ENCODE assay signal across 16 mouse cellular contexts in the genomic region with DNA sequence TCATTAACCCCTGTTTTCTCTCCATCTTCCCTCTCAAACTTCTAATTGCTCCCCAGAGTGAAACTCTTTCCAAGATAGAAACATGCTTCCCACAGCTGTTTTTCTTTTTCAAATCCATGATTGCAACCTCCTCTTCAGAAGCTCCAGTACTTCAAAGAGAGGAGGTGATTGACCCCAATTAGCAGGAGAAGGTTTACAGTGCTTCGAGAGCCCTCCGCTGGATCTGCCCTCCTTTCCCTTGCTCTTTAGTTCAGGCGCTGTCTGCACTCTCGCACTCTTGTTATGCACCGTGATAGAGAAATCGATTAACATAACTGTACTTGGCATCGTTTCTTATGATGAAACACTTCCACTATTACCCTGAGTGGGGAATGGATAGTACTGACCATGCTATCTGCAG.
DNase-seq lines count a peak whose midpoint lies in the region; ATAC-seq lines count a peak whose summit lies in the region.
"Had no signal": no experiment of that assay in that cellular context is flagged by ENCODE, and none has a peak within 500 bp of the region (broad histone marks: within the 10 kb centered on the region; RNA-seq: fewer than 3 reads in every experiment).

No protein-coding gene starts in this region.

- H3K9ac ChIP-seq in forebrain, embryonic 12.5 days = no peak overlapping the region
- H3K9ac ChIP-seq in kidney, embryonic 15.5 days = no peak overlapping the region
- H3K9ac ChIP-seq in embryonic facial prominence, embryonic 14.5 days (ENCODE audit: low read depth, low read length) = no peak overlapping the region
- H3K9ac ChIP-seq: liver, embryonic 14.5 days; neural tube, embryonic 13.5 days had no signal

- no peak for DNase-seq in forebrain, embryonic 10.5 days (ENCODE audit: extremely low spot score, low spot score)
- DNase-seq in kidney, postnatal 14 days = no peak
- DNase-seq in Muller cell, postnatal 12 days (ENCODE audit: inconsistent ontology term) = peak; percentile 11
- DNase-seq in embryonic facial prominence, embryonic 14.5 days (ENCODE audit: low spot score) = peak; percentile 14
- DNase-seq in urinary bladder, postnatal 4 days (ENCODE audit: low spot score in 2 of 2) = no peak
- DNase-seq in adrenal gland, postnatal 36 days = no peak
- DNase-seq: cerebellum, adult 2 months; gastrocnemius, postnatal 10 days; thymus, postnatal 4 days had no signal

- no peak overlapping the region for H3K4me2 ChIP-seq in forebrain, embryonic 12.5 days
- peak overlapping the region; percentile 35; the same call in 1 of the 2 replicates for H3K4me2 ChIP-seq in kidney, embryonic 15.5 days
- H3K4me2 ChIP-seq in embryonic facial prominence, embryonic 14.5 days (ENCODE audit: low read depth, low read length) = no peak overlapping the region
- H3K4me2 ChIP-seq: neural tube, embryonic 13.5 days had no signal

- ATAC-seq in forebrain, embryonic 12.5 days (ENCODE audit: low FRiP score) = peak; percentile 14; the same call in 1 of the 2 replicates
- no peak for ATAC-seq in kidney, embryonic 15.5 days (replicated peaks; ENCODE audit: low FRiP score)
- no peak for ATAC-seq in embryonic facial prominence, embryonic 14.5 days (ENCODE audit: low read depth)
- ATAC-seq: Patski had no signal

- H3K36me3 ChIP-seq in forebrain, embryonic 12.5 days (replicated peaks) = no peaks in the 10 kb centered on the region
- no peaks in the 10 kb centered on the region for H3K36me3 ChIP-seq in forebrain, embryonic 10.5 days (replicated peaks)
- H3K36me3 ChIP-seq in kidney, embryonic 15.5 days = no peaks in the 10 kb centered on the region
- no peaks in the 10 kb centered on the region for H3K36me3 ChIP-seq in embryonic facial prominence, embryonic 14.5 days (ENCODE audit: control insufficient read depth, insufficient read depth, low read length)
- H3K36me3 ChIP-seq: limb, embryonic 10.5 days; neural tube, embryonic 13.5 days had no signal

- 37% methylated on average over 7 of the region's 7 CpGs for WGBS in forebrain, embryonic 12.5 days
- 71% methylated on average over 7 of the region's 7 CpGs for WGBS in forebrain, embryonic 10.5 days
- 23% methylated on average over 7 of the region's 7 CpGs for WGBS in kidney, embryonic 15.5 days
- 35% methylated on average over 7 of the region's 7 CpGs for WGBS in embryonic facial prominence, embryonic 14.5 days

- H3K27me3 ChIP-seq in forebrain, embryonic 12.5 days = no peaks in the 10 kb centered on the region
- H3K27me3 ChIP-seq in forebrain, embryonic 10.5 days (ENCODE audit: poor library complexity, severe bottlenecking) = no peaks in the 10 kb centered on the region
- no peaks in the 10 kb centered on the region for H3K27me3 ChIP-seq in kidney, embryonic 15.5 days
- H3K27me3 ChIP-seq in embryonic facial prominence, embryonic 14.5 days (replicated peaks; ENCODE audit: control insufficient read depth, insufficient read depth, low read length) = no peaks in the 10 kb centered on the region
- H3K27me3 ChIP-seq: neural tube, embryonic 13.5 days; Patski had no signal

- H3K4me1 ChIP-seq in forebrain, embryonic 12.5 days = peaks cover 5% of the 10 kb centered on the region; the same call in 1 of the 2 replicates
- peaks cover 10% of the 10 kb centered on the region for H3K4me1 ChIP-seq in forebrain, embryonic 10.5 days
- peaks cover 7% of the 10 kb centered on the region; the same call in 1 of the 2 replicates for H3K4me1 ChIP-seq in kidney, embryonic 15.5 days
- no peaks in the 10 kb centered on the region for H3K4me1 ChIP-seq in embryonic facial prominence, embryonic 14.5 days (ENCODE audit: control insufficient read depth, insufficient read depth, low read length)

- H3K4me3 ChIP-seq in forebrain, embryonic 12.5 days (replicated peaks) = no peak overlapping the region
- no peak overlapping the region for H3K4me3 ChIP-seq in forebrain, embryonic 10.5 days
- H3K4me3 ChIP-seq in kidney, embryonic 15.5 days (replicated peaks) = no peak overlapping the region
- H3K4me3 ChIP-seq in embryonic facial prominence, embryonic 14.5 days (ENCODE audit: low read depth, low read length) = no peak overlapping the region
- H3K4me3 ChIP-seq: limb, embryonic 10.5 days; neural tube, embryonic 13.5 days had no signal

- H3K9me3 ChIP-seq in forebrain, embryonic 12.5 days = no peaks in the 10 kb centered on the region
- no peaks in the 10 kb centered on the region for H3K9me3 ChIP-seq in forebrain, embryonic 10.5 days
- no peaks in the 10 kb centered on the region for H3K9me3 ChIP-seq in kidney, embryonic 15.5 days (replicated peaks)
- no peaks in the 10 kb centered on the region for H3K9me3 ChIP-seq in embryonic facial prominence, embryonic 14.5 days (ENCODE audit: control insufficient read depth, low read length)
- H3K9me3 ChIP-seq: limb, embryonic 10.5 days; neural tube, embryonic 13.5 days had no signal

- no peak overlapping the region for H3K27ac ChIP-seq in forebrain, embryonic 12.5 days
- no peak overlapping the region for H3K27ac ChIP-seq in forebrain, embryonic 10.5 days
- no peak overlapping the region for H3K27ac ChIP-seq in kidney, embryonic 15.5 days
- no peak overlapping the region for H3K27ac ChIP-seq in embryonic facial prominence, embryonic 14.5 days (replicated peaks; ENCODE audit: low read depth, low read length)
- H3K27ac ChIP-seq: limb, embryonic 10.5 days; liver, embryonic 14.5 days; neural tube, embryonic 13.5 days; stomach, postnatal 0 days had no signal

Comparison
In these comparisons a context has a peak if more than half of its experiments do, and no peak if none do; other contexts are left out.
1. DNase-seq: peak in Muller cell, postnatal 12 days (single experiment) and embryonic facial prominence, embryonic 14.5 days (single experiment); none in forebrain, embryonic 10.5 days (single experiment), kidney, postnatal 14 days (single experiment), urinary bladder, postnatal 4 days (0 of 2) and adrenal gland, postnatal 36 days (0 of 2).